Mouse (Mus musculus) liver, embryonic 14 days (tissue): ENCODE results near the gene 7530416G11Rik. TPM values are rescaled to one million over a fixed set of nuclear protein-coding genes. Genes with fewer than 3 reads are reported as not detected.

ENCODE experiments used
- polyA plus RNA-seq: library from polyadenylated mRNA; depleted of rRNA; stranded (reverse); fragments of >200 nt; gene quantifications from 2 replicates; pipeline ENCODE4 v1.2.3, GENCODE M21; 2012; rRNA removed

The 7530416G11Rik gene
- polyA plus RNA-seq, result not detected in 2 replicates

GRCm38 (mm10) chr15:85503127-85503526 lies at the start of gene 7530416G11Rik:
TSS of gene 7530416G11Rik (minus strand) at chr15:85503227.

Other genes starting within 250 kb of the 7530416G11Rik start
- gene Atxn10, start 167.0 kb downstream of the 7530416G11Rik start, polyA plus RNA-seq, result 32.4 and 39.2 TPM in 2 replicates
- gene Wnt7b, start 79.2 kb upstream of the 7530416G11Rik start, polyA plus RNA-seq, result 0.07 and 0.16 TPM in 2 replicates
- gene Ppara, start 231.8 kb upstream of the 7530416G11Rik start, polyA plus RNA-seq, result 3.1 and 4.6 TPM in 2 replicates